Mouse (Mus musculus) layer of hippocampus, postnatal 36 days (tissue): Measurements from ENCODE around the gene Psmd8. TPM values are rescaled to one million over a fixed set of nuclear protein-coding genes. Genes with fewer than 3 reads are reported as not detected.

ENCODE experiments used
- DNase-seq, 2 experiments: peaks; one replicate each; pipeline ENCODE4 v3.0.0; 2022
- total RNA-seq, 2 experiments: library from RNA; stranded (reverse); gene quantifications; 2 replicates each; pipeline ENCODE4 v1.2.3; 2021

Gene Psmd8
- total RNA-seq, 2 experiments from 2014 or later: 136 to 154 TPM

DNA sequence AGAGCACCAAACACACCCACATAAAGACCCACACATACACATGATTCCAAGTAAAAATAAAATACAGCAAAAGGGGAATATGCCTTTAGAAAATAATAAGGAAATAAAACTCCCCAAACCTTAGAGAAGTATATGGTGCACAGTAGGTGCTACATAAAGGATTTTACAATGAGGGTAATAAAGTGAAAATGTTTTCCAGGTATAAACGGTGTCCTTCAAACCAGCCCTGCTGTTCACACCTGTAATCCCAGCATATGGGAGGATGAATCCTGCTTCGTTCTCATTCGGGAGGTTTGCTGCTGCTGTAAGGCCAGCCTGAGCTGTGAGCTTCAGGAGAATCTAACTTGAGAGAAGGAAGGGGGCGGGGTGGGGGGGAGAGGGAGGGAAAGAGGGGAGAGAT is 46.3 kb downstream of the Psmd8 start:
- no peak for DNase-seq

GRCm38 (mm10) chr7:29128725-29129124 is 51.8 kb downstream of the Psmd8 start:
- DNase-seq: no peak

- DNase-seq: no peak
Measured at GRCm38 (mm10) chr7:29126173-29126915, 54.2 kb downstream of the Psmd8 start.

DNA sequence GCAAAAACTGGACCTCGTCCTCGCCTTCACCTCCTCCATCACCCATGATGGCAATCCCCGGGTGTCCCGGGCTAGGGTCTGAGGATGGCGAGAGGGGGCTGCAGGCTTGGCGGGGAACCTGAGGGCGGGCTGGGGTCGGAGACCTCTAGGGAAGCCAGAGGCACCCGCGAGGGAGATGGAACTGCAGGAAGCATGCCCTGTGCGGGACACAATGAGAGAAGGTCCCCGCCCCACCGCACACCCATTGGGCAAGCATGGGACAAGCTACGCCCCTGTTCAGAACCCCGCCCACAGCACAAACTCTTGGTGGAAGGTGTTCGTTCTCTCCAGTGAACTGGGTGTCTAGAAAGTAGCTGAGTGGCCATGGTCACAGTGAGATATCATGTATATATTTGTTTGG is 55.5 kb downstream of the Psmd8 start, which contains the start of gene Ryr1:
Gene Ryr1, minus strand, starts transcription at position 210 of the 400 bp plus-strand sequence.
- DNase-seq: no peak

Other genes starting within 250 kb of the Psmd8 start
- 100 to 1,000 TPM; 121 to 130 TPM for gene Actn4, start 218.4 kb downstream of the Psmd8 start, total RNA-seq
- gene Eif3k, start 198.8 kb downstream of the Psmd8 start, total RNA-seq: 100 to 1,000 TPM; 190 to 196 TPM
- gene Map4k1, start 198.7 kb downstream of the Psmd8 start, total RNA-seq: 1 to 10 TPM; 1.7 to 1.9 TPM
- 10 to 100 TPM; 13.9 to 17.7 TPM for gene Ryr1, start 55.5 kb downstream of the Psmd8 start, total RNA-seq
- 1 to 10 TPM; 1.1 to 1.7 TPM for gene Rasgrp4, start 45.9 kb downstream of the Psmd8 start, total RNA-seq
- gene Fam98c, start 24.5 kb downstream of the Psmd8 start, total RNA-seq: 10 to 100 TPM; 30.0 to 32.1 TPM
- under 1 TPM; 0.76 to 0.77 TPM for gene Ggn, start 10.5 kb downstream of the Psmd8 start, total RNA-seq
- gene Spred3, start 10.3 kb downstream of the Psmd8 start, total RNA-seq: 10 to 100 TPM; 45.3 to 51.0 TPM
- gene Catsperg1, start 33.3 kb upstream of the Psmd8 start, total RNA-seq: 1 to 10 TPM; 1.7 to 1.9 TPM
- gene Kcnk6, start 51.8 kb upstream of the Psmd8 start, total RNA-seq: 1 to 10 TPM; 2.1 to 2.6 TPM
- gene Yif1b, start 57.6 kb upstream of the Psmd8 start, total RNA-seq: 10 to 100 TPM; 42.0 to 47.4 TPM
- gene 2200002D01Rik, start 67.8 kb upstream of the Psmd8 start, total RNA-seq: not detected
- gene Spint2, start 101.2 kb upstream of the Psmd8 start, total RNA-seq: 10 to 100 TPM; 16.1 to 19.2 TPM
- gene Ppp1r14a, start 108.6 kb upstream of the Psmd8 start, total RNA-seq: 10 to 100 TPM; 25.9 to 26.0 TPM
- 100 to 1,000 TPM; 108 to 109 TPM for gene Dpf1, start 123.2 kb upstream of the Psmd8 start, total RNA-seq